Mouse (Mus musculus) midbrain, postnatal 0 days (tissue): ENCODE results near the gene Mpdu1. TPM values are rescaled to one million over a fixed set of nuclear protein-coding genes. Genes with fewer than 3 reads are reported as not detected.

Experiments used
- ATAC-seq: fragments of 200-750 bp; cut with Nextera tagmentation; 2 replicates; pipeline ENCODE4 v1.8.0; 2017; ENCODE audit warnings: moderate number of reproducible peaks, mild to moderate bottlenecking, moderate TSS enrichment, moderate library complexity; ENCODE audit not compliant: low FRiP score
- DNase-seq: peaks from one replicate; pipeline ENCODE4 v3.0.0-alpha.2; 2015; ENCODE audit warnings: low spot score
- H3K27ac ChIP-seq: fragments of 300-500 bp; sonication (generic); 2 replicates; pipeline ENCODE4 v1.5.1; 2014; ENCODE audit warnings: low read depth, mild to moderate bottlenecking, low read length, mixed read lengths
- H3K27me3 ChIP-seq: fragments of 300-500 bp; sonication (generic); 2 replicates; pipeline ENCODE4 v1.6.1; 2014; ENCODE audit warnings: low read length, control low read depth, mixed read lengths; ENCODE audit not compliant: insufficient read depth
- H3K36me3 ChIP-seq: fragments of 300-500 bp; sonication (generic); 2 replicates; pipeline ENCODE4 v1.6.1; 2014; ENCODE audit warnings: low read length, control low read depth, mixed read lengths; ENCODE audit not compliant: insufficient read depth
- H3K4me1 ChIP-seq: fragments of 300-500 bp; sonication (generic); 2 replicates; pipeline ENCODE4 v1.6.1; 2014; ENCODE audit warnings: mild to moderate bottlenecking, control low read depth, antibody characterized with exemption, low read length, mixed read lengths; ENCODE audit not compliant: insufficient read depth
- H3K4me2 ChIP-seq: fragments of 300-500 bp; sonication (generic); 2 replicates; pipeline ENCODE4 v1.6.1; 2014; ENCODE audit warnings: low read depth, mild to moderate bottlenecking, low read length, mixed read lengths; ENCODE audit not compliant: poor library complexity, severe bottlenecking
- H3K4me3 ChIP-seq: fragments of 300-500 bp; sonication (generic); 2 replicates; pipeline ENCODE4 v1.5.1; 2014; ENCODE audit warnings: low read depth, mild to moderate bottlenecking, low read length, moderate library complexity
- H3K9ac ChIP-seq: fragments of 300-500 bp; sonication (generic); replicated peaks from 2 replicates; pipeline ENCODE4 v1.6.1; 2014; ENCODE audit warnings: mild to moderate bottlenecking, low read length, moderate library complexity, mixed read lengths; ENCODE audit not compliant: poor library complexity, severe bottlenecking
- H3K9me3 ChIP-seq: fragments of 300-500 bp; sonication (generic); 2 replicates; pipeline ENCODE4 v1.6.1; 2016; ENCODE audit warnings: low read length, control low read depth
- CTCF ChIP-seq: IDR thresholded peaks from 2 replicates; pipeline ENCODE4 v1.5.1; 2016; ENCODE audit warnings: antibody characterized with exemption, mild to moderate bottlenecking
- WGBS: fragments of 180-500 bp; shearing (Covaris S2); extraction: QIAGEN DNeasy Blood & Tissue Kit; methylation state at CpG from one replicate; pipeline ENCODE4 v1.1.7; 2014; 5-methylcytosine and 5-hydroxymethylcytosine counted together
- polyA plus RNA-seq: library from polyadenylated mRNA; unstranded; fragments of >200 nt; fragmentation: Nextera tagmentation; extraction: Ambion mirVana; gene quantifications from 2 replicates; pipeline ENCODE4 v1.2.1, GENCODE M21; 2015
- total RNA-seq: library from RNA; depleted of rRNA; stranded (reverse); fragments of >200 nt; gene quantifications from 2 replicates; pipeline ENCODE4 v1.2.3, GENCODE M21; 2014

Mpdu1 gene
- total and polyA plus RNA-seq, 2 experiments from 2014 or later, result 118 to 278 TPM

- Histone ChIP-seq H3K4me1 (peaks cover 9% of the 10 kb centered on the region), H3K9me3 (no peaks in the 10 kb centered on the region), H3K36me3 (0 out of 2 replicates have a peak, but pooled peaks cover 2% of the 10 kb centered on the region), H3K27me3 (no peaks in the 10 kb centered on the region), H3K4me3 (no peak overlapping the region), H3K27ac (no peak overlapping the region), H3K4me2 (no peak overlapping the region), H3K9ac (no peak overlapping the region)
- WGBS, result 81% methylated on average over 6 of the region's 6 CpGs
- ATAC-seq (no peak), DNase-seq (no peak)
- TF ChIP-seq CTCF, result no peak
These were observed 22.5 kb upstream of the Mpdu1 start for GRCm38 (mm10) chr11:69684936-69685335.

GRCm38 (mm10) chr11:69684128-69684745, 21.8 kb upstream of the Mpdu1 start:
- no peak for DNase-seq
- no peak for TF ChIP-seq CTCF
- Histone ChIP-seq H3K9ac (no peak overlapping the region), H3K4me2 (no peak overlapping the region), H3K27ac (peak overlapping the region; percentile 32; the same call in 1 of the 2 replicates), H3K27me3 (no peaks in the 10 kb centered on the region), H3K4me1 (peaks cover 11% of the 10 kb centered on the region), H3K36me3 (0 out of 2 replicates have a peak, but pooled peaks cover 2% of the 10 kb centered on the region), H3K4me3 (no peak overlapping the region), H3K9me3 (no peaks in the 10 kb centered on the region)
- no peak for ATAC-seq
- WGBS, result 82% methylated on average over 12 of the region's 12 CpGs

GRCm38 (mm10) chr11:69683576-69683975, 21.1 kb upstream of the Mpdu1 start:
- H3K4me1 ChIP-seq, result peaks cover 11% of the 10 kb centered on the region
- H3K4me3 ChIP-seq, result no peak overlapping the region; the same call in 1 of the 2 replicates
- H3K27me3 ChIP-seq, result no peaks in the 10 kb centered on the region
- H3K36me3 ChIP-seq, result 0 out of 2 replicates have a peak, but pooled peaks cover 7% of the 10 kb centered on the region
- ATAC-seq, result no peak
- DNase-seq, result no peak
- H3K9ac ChIP-seq, result no peak overlapping the region
- peak overlapping the region; percentile 55; the same call in 1 of the 2 replicates for H3K4me2 ChIP-seq
- TF ChIP-seq CTCF, result no peak
- no peaks in the 10 kb centered on the region for H3K9me3 ChIP-seq
- peak overlapping the region; percentile 83 for H3K27ac ChIP-seq
- 81% methylated on average over 7 of the region's 7 CpGs for WGBS

- H3K36me3 ChIP-seq, result 0 out of 2 replicates have a peak, but pooled peaks cover 7% of the 10 kb centered on the region
- peak overlapping the region; percentile 91 for H3K4me2 ChIP-seq
- H3K4me1 ChIP-seq, result peaks cover 11% of the 10 kb centered on the region
- peak; percentile 96 for TF ChIP-seq CTCF
- H3K9ac ChIP-seq, result peak overlapping the region; percentile 54; the same call in 1 of the 2 replicates
- WGBS, result 9% methylated on average over 12 of the region's 12 CpGs
- no peaks in the 10 kb centered on the region for H3K9me3 ChIP-seq
- H3K4me3 ChIP-seq, result peak overlapping the region; percentile 25
- ATAC-seq, result peak; percentile 50; the same call in 1 of the 2 replicates
- no peaks in the 10 kb centered on the region for H3K27me3 ChIP-seq
- H3K27ac ChIP-seq, result peak overlapping the region; percentile 83
- peak; percentile 95 for DNase-seq
These were observed 20.5 kb upstream of the Mpdu1 start for GRCm38 (mm10) chr11:69682840-69683533.

GRCm38 (mm10) chr11:69682209-69682839, 19.9 kb upstream of the Mpdu1 start:
- 26% methylated on average over 24 of the region's 24 CpGs for WGBS
- H3K27me3 ChIP-seq, result no peaks in the 10 kb centered on the region
- H3K9ac ChIP-seq, result peak overlapping the region; percentile 86
- H3K4me2 ChIP-seq, result peak overlapping the region; percentile 91
- H3K36me3 ChIP-seq, result 0 out of 2 replicates have a peak, but pooled peaks cover 7% of the 10 kb centered on the region
- H3K27ac ChIP-seq, result peak overlapping the region; percentile 83
- TF ChIP-seq CTCF, result no peak
- no peak for ATAC-seq
- no peaks in the 10 kb centered on the region for H3K9me3 ChIP-seq
- peak overlapping the region; percentile 75 for H3K4me3 ChIP-seq
- DNase-seq, result no peak
- H3K4me1 ChIP-seq, result peaks cover 11% of the 10 kb centered on the region
